Mouse (Mus musculus): ENCODE results near the gene Lrrc4b. TPM values are rescaled to one million over a fixed set of nuclear protein-coding genes. Genes with fewer than 3 reads are reported as not detected.
A peak's percentile ranks its signal among the peaks of the same experiment; 100 is the strongest.

Lrrc4b gene
- polyA plus RNA-seq, 1 experiment from 2014 or later = 3.5 TPM

DNA sequence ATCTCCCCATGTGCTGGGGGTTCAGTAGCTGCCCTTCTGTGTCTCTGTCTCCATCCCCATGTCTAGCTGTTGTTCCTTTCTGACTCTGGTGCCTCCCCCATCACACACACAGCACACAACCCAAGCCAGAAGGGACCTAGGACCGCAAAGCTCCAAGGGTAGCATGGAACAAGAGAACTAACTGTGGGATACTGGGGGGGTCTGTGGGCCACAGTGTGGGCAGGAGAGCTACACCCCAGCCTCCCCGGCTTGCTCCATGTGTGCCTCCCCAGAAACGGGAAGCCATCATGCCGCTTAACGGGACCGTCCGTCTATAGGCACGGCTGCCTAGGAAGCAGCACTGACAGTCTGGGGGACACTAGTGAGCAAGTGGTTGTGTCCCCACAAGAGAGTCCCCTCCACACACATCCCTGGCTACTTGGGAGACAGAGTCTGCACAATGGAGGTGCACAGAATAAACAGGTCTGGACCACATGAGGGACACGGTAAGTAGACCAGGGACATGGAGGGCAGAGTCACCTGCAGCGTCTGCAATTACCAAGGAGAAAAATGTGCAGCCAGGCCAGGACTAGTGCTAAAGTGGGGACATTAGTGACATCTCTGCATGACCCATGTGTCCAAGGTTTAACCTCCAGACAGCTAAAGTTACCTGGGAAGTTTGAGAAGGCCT, 34.9 kb downstream of the Lrrc4b start:
- H3K9me3 ChIP-seq (replicated peaks; ENCODE audit: control insufficient read depth, low read length) = no peaks in the 10 kb centered on the region
- H3K27ac ChIP-seq (ENCODE audit: low read depth, low read length) = no peak overlapping the region
- ATAC-seq (replicated peaks; ENCODE audit: insufficient number of reproducible peaks, low FRiP score, low TSS enrichment) = no peak
- peaks cover 28% of the 10 kb centered on the region for H3K4me1 ChIP-seq (ENCODE audit: control insufficient read depth, insufficient read depth, low read length)
- 82% methylated on average over 10 of the region's 10 CpGs for WGBS (ENCODE audit: insufficient replicate concordance)
- peaks cover 46% of the 10 kb centered on the region for H3K27me3 ChIP-seq (ENCODE audit: control insufficient read depth, insufficient read depth, low read length)
- no peaks in the 10 kb centered on the region for H3K36me3 ChIP-seq (ENCODE audit: control insufficient read depth, insufficient read depth, low read length)
- no peak overlapping the region for H3K4me3 ChIP-seq (ENCODE audit: low read depth, low read length)
- H3K4me2 ChIP-seq = no peak overlapping the region
- peak overlapping the region; percentile 22; the same call in 1 of the 2 replicates for H3K9ac ChIP-seq (ENCODE audit: low read depth, low read length)

DNA sequence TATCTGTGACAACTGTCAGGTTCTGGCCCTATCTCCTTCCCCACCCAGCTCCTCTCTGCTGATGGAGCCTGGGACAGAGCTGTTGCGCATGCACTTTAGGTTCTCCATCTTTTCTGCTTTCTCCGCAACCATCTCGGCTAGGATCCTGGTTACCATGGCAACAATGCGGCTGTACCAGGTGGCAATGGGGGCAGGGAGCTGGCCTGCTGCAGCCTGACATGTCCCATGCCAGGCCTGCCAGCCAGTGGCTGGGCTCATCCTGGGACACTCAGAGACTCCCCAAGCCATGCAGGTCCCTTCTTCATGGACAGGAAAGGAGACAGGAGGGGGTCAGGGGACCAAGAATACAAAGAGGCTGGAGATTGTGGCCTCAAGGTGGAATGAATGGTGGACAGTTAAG, 35.7 kb downstream of the Lrrc4b start:
- Histone ChIP-seq H3K4me3 (ENCODE audit: low read depth, low read length) (no peak overlapping the region), H3K36me3 (ENCODE audit: control insufficient read depth, insufficient read depth, low read length) (no peaks in the 10 kb centered on the region), H3K4me1 (ENCODE audit: control insufficient read depth, insufficient read depth, low read length) (peaks cover 36% of the 10 kb centered on the region), H3K27ac (ENCODE audit: low read depth, low read length) (0 out of 2 replicates have a peak overlapping the region, but pooled peaks have one; percentile 16), H3K9me3 (replicated peaks; ENCODE audit: control insufficient read depth, low read length) (no peaks in the 10 kb centered on the region), H3K4me2 (no peak overlapping the region), H3K9ac (ENCODE audit: low read depth, low read length) (no peak overlapping the region; the same call in 1 of the 2 replicates), H3K27me3 (ENCODE audit: control insufficient read depth, insufficient read depth, low read length) (peaks cover 44% of the 10 kb centered on the region)
- 27% methylated on average over 4 of the region's 4 CpGs for WGBS (ENCODE audit: insufficient replicate concordance)
- ATAC-seq (replicated peaks; ENCODE audit: insufficient number of reproducible peaks, low FRiP score, low TSS enrichment) = no peak

DNA sequence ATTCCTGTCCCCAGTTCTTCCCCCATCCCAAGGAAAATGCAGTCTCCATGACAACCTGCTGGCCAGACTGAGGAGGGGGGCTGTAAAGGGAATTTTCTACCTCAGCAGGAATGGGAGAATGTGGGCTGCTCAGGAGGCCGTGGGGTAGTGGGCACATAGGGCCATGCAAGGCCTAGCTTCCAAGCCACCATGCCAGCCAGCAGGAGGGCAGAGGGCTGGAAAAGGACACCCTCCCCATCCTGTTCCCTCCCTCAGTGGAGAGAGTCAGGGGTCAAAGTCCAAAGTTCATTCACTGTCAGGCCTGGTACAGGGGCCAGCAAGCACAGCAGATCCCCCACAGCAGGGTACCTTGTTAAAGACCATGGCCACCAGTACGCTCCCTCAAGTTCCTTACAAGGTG, 36.3 kb downstream of the Lrrc4b start, which contains the start of gene Aspdh:
Gene Aspdh (plus strand): TSS at position 281 of the 400 bp plus-strand sequence.
- peaks cover 42% of the 10 kb centered on the region for H3K4me1 ChIP-seq (ENCODE audit: control insufficient read depth, insufficient read depth, low read length)
- WGBS (ENCODE audit: insufficient replicate concordance) = 65% methylated on average over 2 of the region's 2 CpGs
- H3K9me3 ChIP-seq (replicated peaks; ENCODE audit: control insufficient read depth, low read length) = no peaks in the 10 kb centered on the region
- no peak for ATAC-seq (replicated peaks; ENCODE audit: insufficient number of reproducible peaks, low FRiP score, low TSS enrichment)
- no peak within 1 kb of the TSS for H3K4me2 ChIP-seq
- H3K4me3 ChIP-seq (ENCODE audit: low read depth, low read length) = no peak within 1 kb of the TSS
- H3K36me3 ChIP-seq (ENCODE audit: control insufficient read depth, insufficient read depth, low read length) = no peaks in the 10 kb centered on the region
- H3K27ac ChIP-seq (ENCODE audit: low read depth, low read length) = peak within 1 kb of the TSS; percentile 16; the same call in 1 of the 2 replicates
- H3K27me3 ChIP-seq (ENCODE audit: control insufficient read depth, insufficient read depth, low read length) = peaks cover 41% of the 10 kb centered on the region
- H3K9ac ChIP-seq (ENCODE audit: low read depth, low read length) = no peak within 1 kb of the TSS; the same call in 1 of the 2 replicates

DNA sequence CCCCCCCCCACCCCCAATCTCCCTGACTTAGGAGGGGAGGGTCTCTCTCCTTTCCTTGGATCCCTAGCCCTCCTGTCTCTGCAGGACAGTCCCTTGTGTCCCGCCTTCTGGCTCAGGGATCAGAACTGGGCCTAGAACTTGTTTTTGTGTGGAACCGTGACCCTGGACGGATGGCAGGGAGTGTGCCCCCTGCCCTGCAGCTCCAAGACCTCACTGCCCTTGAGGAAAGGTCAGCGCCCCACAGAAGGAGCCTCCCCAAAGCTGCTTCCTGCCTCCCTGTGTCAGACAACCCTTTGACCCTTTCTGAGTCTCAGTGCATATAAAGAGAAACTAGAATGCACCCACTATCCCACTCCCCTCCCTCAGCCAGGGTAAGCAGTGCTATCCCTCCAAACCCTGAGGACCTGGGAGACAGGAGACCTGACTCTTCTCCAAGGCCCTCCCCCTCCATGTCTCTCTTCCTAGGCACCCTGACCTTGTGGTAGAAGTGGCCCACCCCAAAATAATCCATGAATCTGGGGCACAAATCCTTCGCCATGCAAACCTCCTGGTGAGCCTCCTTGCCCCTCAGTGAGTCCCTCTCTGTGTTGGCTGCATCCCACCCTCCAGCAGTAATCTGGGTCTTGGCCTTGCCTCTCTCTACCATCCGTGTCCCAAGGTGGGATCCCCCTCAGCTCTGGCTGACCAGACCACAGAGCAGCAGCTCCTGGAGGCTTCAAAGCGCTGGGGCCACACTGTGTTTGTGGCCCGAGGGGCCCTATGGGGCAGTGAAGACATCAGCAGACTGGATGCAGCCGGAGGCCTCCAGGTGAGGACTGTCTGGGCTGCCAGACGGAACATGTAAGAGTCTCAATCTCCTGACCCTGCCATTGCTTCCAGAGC, 37.4 kb downstream of the Lrrc4b start:
- H3K27ac ChIP-seq (ENCODE audit: low read depth, low read length) = no peak overlapping the region; the same call in 1 of the 2 replicates
- ATAC-seq (replicated peaks; ENCODE audit: insufficient number of reproducible peaks, low FRiP score, low TSS enrichment) = no peak
- H3K9me3 ChIP-seq (replicated peaks; ENCODE audit: control insufficient read depth, low read length) = no peaks in the 10 kb centered on the region
- H3K27me3 ChIP-seq (ENCODE audit: control insufficient read depth, insufficient read depth, low read length) = peaks cover 32% of the 10 kb centered on the region
- H3K4me2 ChIP-seq = no peak overlapping the region
- H3K9ac ChIP-seq (ENCODE audit: low read depth, low read length) = peak overlapping the region; percentile 39; the same call in 1 of the 2 replicates
- H3K4me3 ChIP-seq (ENCODE audit: low read depth, low read length) = no peak overlapping the region
- WGBS (ENCODE audit: insufficient replicate concordance) = 73% methylated on average over 10 of the region's 10 CpGs
- H3K4me1 ChIP-seq (ENCODE audit: control insufficient read depth, insufficient read depth, low read length) = peaks cover 53% of the 10 kb centered on the region
- H3K36me3 ChIP-seq (ENCODE audit: control insufficient read depth, insufficient read depth, low read length) = no peaks in the 10 kb centered on the region

- H3K9me3 ChIP-seq (replicated peaks; ENCODE audit: control insufficient read depth, low read length) = no peaks in the 10 kb centered on the region
- ATAC-seq (replicated peaks; ENCODE audit: insufficient number of reproducible peaks, low FRiP score, low TSS enrichment) = no peak
- 82% methylated on average over 16 of the region's 16 CpGs for WGBS (ENCODE audit: insufficient replicate concordance)
- peak overlapping the region; percentile 7; the same call in 1 of the 2 replicates for H3K4me2 ChIP-seq
- peaks cover 26% of the 10 kb centered on the region for H3K27me3 ChIP-seq (ENCODE audit: control insufficient read depth, insufficient read depth, low read length)
- H3K27ac ChIP-seq (ENCODE audit: low read depth, low read length) = peak overlapping the region; percentile 41; the same call in 1 of the 2 replicates
- H3K4me1 ChIP-seq (ENCODE audit: control insufficient read depth, insufficient read depth, low read length) = peaks cover 59% of the 10 kb centered on the region
- no peak overlapping the region for H3K4me3 ChIP-seq (ENCODE audit: low read depth, low read length)
- H3K36me3 ChIP-seq (ENCODE audit: control insufficient read depth, insufficient read depth, low read length) = no peaks in the 10 kb centered on the region
- peak overlapping the region; percentile 39; the same call in 1 of the 2 replicates for H3K9ac ChIP-seq (ENCODE audit: low read depth, low read length)
Measured at GRCm38 (mm10) chr7:44466888-44467311, 38.1 kb downstream of the Lrrc4b start.

GRCm38 (mm10) chr7:44467811-44468411, 39.1 kb downstream of the Lrrc4b start, which contains the start of gene Josd2:
Gene Josd2, plus strand, starts transcription at chr7:44467980.
- ATAC-seq (replicated peaks; ENCODE audit: insufficient number of reproducible peaks, low FRiP score, low TSS enrichment) = peak; percentile 78
- H3K4me2 ChIP-seq = peak within 1 kb of the TSS; percentile 84
- H3K27me3 ChIP-seq (ENCODE audit: control insufficient read depth, insufficient read depth, low read length) = peaks cover 16% of the 10 kb centered on the region
- H3K36me3 ChIP-seq (ENCODE audit: control insufficient read depth, insufficient read depth, low read length) = no peaks in the 10 kb centered on the region
- no peaks in the 10 kb centered on the region for H3K9me3 ChIP-seq (replicated peaks; ENCODE audit: control insufficient read depth, low read length)
- peaks cover 61% of the 10 kb centered on the region for H3K4me1 ChIP-seq (ENCODE audit: control insufficient read depth, insufficient read depth, low read length)
- peak within 1 kb of the TSS; percentile 73 for H3K9ac ChIP-seq (ENCODE audit: low read depth, low read length)
- peak within 1 kb of the TSS; percentile 100 for H3K27ac ChIP-seq (ENCODE audit: low read depth, low read length)
- WGBS (ENCODE audit: insufficient replicate concordance) = under 1% methylated on average over 42 of the region's 42 CpGs
- H3K4me3 ChIP-seq (ENCODE audit: low read depth, low read length) = peak within 1 kb of the TSS; percentile 55

DNA sequence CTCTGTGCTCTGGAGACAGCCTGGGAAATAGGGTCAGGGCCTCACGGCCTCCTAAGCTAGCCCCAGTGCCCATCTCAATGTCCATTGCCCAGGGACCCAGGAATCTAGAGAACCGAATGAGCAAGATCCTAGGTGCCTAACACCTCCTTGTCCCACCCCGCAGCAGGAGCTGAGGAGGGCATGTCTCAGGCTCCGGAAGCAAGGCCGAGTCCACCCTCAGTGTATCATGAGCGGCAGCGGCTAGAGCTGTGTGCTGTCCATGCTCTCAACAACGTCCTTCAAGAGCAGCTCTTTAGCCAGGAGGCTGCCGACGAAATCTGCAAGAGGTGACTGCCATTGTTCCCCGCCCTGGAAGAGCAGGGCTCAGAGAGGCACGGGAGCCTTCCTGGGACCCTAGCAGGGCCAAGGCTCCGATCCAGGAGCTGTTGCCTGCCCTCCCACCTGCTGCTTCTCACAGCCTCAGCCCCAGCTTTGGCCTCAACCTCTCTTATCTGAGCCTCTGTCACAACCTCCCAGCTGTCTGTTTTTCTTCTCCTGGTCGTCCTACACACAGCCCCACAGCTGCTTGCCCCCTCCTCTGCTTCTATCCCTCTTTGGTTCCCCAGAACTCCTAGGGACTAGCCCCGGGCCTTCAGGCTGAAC, 39.9 kb downstream of the Lrrc4b start:
- peaks cover 63% of the 10 kb centered on the region for H3K4me1 ChIP-seq (ENCODE audit: control insufficient read depth, insufficient read depth, low read length)
- H3K27me3 ChIP-seq (ENCODE audit: control insufficient read depth, insufficient read depth, low read length) = peaks cover 7% of the 10 kb centered on the region
- H3K27ac ChIP-seq (ENCODE audit: low read depth, low read length) = peak overlapping the region; percentile 100
- no peak for ATAC-seq (replicated peaks; ENCODE audit: insufficient number of reproducible peaks, low FRiP score, low TSS enrichment)
- no peaks in the 10 kb centered on the region for H3K36me3 ChIP-seq (ENCODE audit: control insufficient read depth, insufficient read depth, low read length)
- H3K4me2 ChIP-seq = peak overlapping the region; percentile 84
- H3K9me3 ChIP-seq (replicated peaks; ENCODE audit: control insufficient read depth, low read length) = no peaks in the 10 kb centered on the region
- 36% methylated on average over 15 of the region's 15 CpGs for WGBS (ENCODE audit: insufficient replicate concordance)
- H3K9ac ChIP-seq (ENCODE audit: low read depth, low read length) = peak overlapping the region; percentile 73
- H3K4me3 ChIP-seq (ENCODE audit: low read depth, low read length) = peak overlapping the region; percentile 55

All from heart, embryonic 11.5 days (tissue).